Mouse (Mus musculus) adrenal gland, postnatal 36 days (tissue): ENCODE measurements at regions not wholly inside any gene's neighbourhood (a gene's known extent, or its start where the extent isn't known, plus 50 kb on each side); places are given as distances from the start of the nearest gene placed in this dataset.

Experiments
- DNase-seq, 2 experiments: peaks; one replicate each; pipeline ENCODE4 v3.0.0; 2021; ENCODE audit warnings: mixed read lengths in 1 of 2

DNA sequence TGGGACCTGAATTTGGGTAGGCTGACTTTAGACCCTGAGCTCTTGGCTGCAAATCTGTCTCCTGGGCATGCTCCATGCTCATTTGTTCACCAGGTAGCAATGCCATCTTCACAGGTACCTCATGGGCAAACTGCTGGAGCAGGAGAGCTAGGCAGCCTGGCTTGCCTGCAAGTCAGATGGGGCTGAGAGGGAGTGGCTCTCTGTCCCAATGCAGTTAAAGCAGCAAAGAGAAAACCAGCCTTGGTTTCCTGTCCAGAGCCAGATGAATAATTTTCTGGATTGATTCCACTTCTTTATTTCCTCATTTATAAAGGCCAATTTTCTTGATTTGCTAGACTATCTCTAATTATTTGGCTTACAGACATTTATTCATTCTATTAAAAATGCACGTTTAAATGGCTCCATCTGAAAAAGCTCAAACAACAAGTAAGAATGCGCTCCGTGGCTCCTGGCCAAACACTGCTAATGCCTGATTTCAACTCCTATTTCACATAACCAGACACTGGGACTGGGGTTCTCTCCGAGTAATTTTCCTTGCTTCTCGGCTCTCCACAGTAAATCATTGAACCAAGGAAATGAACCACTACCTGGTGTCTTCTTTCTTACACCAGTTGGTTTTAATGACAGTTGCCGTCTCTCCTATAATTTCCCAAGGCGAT is 60.5 kb downstream of the Rsl24d1 start:
- no peak for DNase-seq

- no peak for DNase-seq
Observed at GRCm38 (mm10) chr9:73176645-73177044, 63.4 kb downstream of the Rsl24d1 start.

DNA sequence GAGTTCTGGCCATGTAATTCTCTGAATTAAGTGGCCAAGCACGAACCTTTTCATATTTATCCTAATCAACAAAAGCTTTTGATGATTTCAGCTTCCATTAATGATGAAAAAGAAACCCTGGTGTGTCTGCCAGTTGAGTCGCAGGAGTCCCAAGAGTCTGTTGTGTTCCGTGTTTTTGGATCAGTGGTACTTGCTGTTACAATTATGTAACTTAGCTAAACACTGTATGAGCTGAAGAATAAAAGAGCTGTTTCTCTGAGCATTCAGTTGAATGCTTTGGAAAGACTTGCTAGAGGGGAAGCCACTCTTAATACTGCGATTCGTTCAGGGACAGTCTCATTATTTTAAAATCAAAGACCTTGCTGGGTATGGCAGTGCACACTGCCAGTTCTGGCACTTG is 70.1 kb downstream of the Rsl24d1 start:
- DNase-seq: no peak

- peak in 1 of 2 experiments; percentile 30 for DNase-seq
Observed at GRCm38 (mm10) chr9:73184908-73185307, 71.7 kb downstream of the Rsl24d1 start.

DNA sequence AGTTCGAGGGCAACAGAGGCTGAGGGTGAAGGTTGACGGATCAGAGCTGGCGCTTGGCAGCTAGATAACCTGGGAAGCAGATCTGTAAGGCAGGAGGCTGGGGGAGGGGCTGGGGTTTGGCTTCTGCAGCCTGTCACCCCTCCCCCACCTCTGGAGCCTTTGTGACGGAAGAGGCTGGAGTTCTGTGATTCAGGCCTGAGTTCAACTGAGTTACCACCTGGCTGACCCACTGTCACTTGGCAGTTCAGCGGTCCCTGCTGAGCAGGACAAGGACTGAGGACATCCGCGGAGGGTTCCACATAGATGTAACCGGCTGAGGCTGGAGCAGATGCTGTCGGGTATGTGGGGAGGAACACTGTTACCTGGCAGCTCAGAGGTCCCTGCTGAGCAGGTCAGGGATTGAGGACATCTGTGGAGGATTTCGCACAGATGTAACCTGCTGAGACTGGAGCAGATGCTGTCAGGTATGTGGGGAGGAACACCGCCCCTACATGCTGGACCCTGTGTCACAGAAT is 79.1 kb downstream of the Rsl24d1 start:
- no peak for DNase-seq

DNA sequence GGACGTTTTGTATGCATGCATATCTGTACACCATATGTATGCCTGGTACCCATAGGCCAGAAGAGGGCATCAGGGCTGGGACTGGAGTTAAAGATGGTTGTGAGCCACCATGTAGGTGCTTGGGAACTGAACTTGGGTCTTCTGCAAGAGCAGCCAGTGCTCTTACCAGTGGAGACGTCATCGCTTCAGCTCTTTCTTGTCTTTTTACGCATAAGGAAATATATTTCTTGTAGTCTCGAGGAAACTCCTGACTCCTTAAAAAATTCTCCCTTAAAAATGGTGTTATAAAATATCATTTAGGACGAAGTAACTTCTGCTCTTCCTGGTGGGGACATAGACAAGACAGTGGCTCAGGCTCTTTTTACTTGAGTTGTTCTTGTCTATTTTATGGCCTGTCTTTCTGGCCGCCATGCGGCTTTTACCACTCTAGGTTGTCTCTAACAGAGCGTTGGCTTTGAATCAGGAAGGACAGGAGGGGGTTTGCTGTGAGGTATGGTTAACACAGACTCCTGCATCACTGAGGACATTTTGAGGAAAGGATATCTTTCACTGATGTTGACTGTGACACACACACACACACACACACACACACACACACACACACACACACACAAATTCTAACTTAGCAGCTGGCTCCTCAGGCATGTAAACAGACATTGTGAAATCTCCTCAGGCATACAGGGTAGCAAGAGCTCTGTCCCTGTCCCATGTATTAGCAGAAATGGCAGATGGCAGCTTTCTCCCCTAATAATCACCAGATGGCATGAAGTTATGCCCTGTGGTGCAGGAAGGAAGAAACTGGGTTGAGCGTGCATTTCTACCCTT is 85.2 kb downstream of the Rsl24d1 start:
- DNase-seq: no peak

GRCm38 (mm10) chr9:73223111-73223510 is 109.9 kb downstream of the Rsl24d1 start:
- DNase-seq: peak; percentile 35 to 53

- no peak for DNase-seq
Observed at GRCm38 (mm10) chr9:73240188-73240587, 127.0 kb downstream of the Rsl24d1 start.

DNA sequence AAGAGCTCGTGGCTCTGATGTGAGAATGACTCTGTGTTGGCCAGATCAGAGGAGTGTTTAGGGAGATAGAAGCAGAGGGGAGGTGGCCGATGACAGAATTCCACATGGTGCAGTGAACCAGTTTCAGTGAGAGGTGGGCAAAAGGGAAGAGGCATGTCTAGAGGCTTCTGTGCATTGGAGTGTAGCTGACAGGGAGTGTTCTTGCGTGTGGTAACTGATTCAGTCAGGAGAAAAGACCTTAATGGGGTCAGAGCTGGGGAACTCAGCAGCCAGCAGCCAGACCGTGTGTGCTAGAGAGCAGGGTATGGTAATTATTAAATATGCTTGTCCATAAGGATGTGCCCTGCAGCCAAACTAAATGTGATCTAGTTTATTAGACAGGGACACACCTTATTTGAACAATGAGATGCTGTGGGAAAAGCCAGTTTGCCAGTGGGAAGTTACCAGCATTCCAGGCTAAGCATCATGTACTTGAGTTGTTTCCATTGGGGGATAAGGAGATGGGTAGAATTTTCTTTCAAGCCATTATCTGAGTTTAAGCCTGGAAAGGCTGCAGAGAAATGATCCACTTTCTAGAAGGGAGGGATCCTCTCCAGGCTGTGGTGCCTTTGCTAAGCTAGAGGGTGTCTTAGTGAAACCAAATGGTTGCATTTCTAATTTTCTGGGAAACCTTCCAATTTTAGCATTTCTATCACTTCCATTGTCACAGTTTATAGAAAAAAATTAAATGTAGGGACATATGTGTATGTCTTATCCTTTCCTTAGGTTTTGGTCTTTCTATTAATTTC is 129.5 kb downstream of the Rsl24d1 start:
- no peak for DNase-seq

DNA sequence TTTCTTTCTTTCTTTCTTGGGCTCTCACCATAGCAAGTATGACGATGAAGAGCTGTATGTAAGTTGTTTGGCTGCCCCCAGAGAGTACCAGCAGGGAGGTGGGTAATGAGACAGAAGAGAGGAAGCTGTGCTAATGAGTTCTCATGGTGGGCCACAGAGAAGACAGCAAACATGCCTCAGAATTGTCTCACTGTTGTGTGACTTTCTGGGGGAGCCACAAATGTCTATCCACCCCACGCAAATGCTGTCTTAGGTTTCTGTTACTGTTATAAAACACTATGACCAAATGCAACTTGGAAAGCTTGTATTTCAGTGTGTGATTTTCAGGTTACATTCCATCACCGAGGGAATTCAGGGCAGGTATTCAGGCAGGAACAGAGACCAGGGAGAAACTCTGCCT is 131.0 kb downstream of the Rsl24d1 start:
- DNase-seq: no peak

DNA sequence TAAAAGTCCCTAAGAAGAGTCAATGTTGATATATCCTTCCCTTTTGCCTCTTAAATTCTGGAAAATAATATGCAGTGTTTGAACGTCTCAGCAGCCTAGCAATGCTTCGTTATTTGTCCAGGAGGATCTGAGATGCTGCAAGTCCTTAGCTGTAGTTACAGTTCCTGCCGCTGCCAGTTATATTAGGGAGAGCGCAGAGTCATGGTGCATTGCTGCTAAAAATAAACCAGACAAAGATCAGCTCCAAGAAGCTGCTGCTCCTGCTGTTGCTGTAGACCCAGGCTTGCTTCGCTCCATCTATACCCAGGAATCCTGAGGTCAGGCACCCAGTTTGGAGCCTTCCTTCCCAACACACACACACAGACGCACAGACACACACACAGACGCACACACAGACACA is 132.3 kb downstream of the Rsl24d1 start:
- peak in 1 of 2 experiments; percentile 8 for DNase-seq

- no peak for DNase-seq
Observed at GRCm38 (mm10) chr9:73258171-73258570, 144.9 kb downstream of the Rsl24d1 start.

DNA sequence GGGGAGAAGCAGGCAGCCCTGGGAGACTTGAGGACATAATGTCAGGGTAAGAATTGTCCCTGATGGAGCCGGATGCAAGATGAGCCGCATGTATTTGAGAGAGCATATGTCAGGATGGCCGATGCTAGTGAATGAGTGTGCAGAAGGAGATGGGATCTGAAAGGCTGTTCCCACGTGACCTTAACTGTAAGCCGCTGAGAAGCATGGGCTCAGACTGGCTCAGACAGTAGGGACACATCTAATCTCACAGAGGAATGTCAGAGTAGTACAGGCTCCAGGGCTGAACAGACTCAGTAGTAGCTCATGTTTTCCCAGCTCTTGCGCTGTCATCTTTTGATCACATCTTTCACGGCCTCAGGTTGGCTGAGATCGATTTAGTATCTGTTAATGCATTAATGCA is 145.4 kb downstream of the Rsl24d1 start:
- DNase-seq: no peak

DNA sequence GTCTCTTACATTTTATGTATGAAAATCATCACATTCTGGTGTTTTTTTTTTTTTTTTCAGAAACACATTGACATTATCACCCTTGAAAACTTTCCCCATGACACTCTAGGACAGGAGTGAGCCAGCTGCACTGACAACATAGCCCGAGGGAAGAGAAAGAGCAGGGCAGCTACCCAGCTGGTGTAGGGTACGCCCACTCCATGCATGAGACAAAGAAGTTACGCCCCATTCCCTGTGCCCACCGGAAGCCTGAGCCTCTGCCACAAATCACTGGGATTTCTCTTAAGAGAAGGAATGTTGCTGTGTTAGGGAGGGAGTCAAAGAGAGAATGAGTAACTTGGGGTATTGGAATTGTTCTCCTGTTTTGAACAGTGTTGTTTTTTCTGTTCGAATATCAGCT is 149.5 kb downstream of the Rsl24d1 start:
- DNase-seq: no peak

GRCm38 (mm10) chr9:73270249-73270648 is 157.0 kb downstream of the Rsl24d1 start:
- DNase-seq: peak in 1 of 2 experiments; percentile 14

GRCm38 (mm10) chr9:73272614-73273013 is 159.4 kb downstream of the Rsl24d1 start:
- peak in 1 of 2 experiments; percentile 21 for DNase-seq

- DNase-seq: no peak
Observed at GRCm38 (mm10) chr9:73273681-73274080, 160.5 kb downstream of the Rsl24d1 start.

DNA sequence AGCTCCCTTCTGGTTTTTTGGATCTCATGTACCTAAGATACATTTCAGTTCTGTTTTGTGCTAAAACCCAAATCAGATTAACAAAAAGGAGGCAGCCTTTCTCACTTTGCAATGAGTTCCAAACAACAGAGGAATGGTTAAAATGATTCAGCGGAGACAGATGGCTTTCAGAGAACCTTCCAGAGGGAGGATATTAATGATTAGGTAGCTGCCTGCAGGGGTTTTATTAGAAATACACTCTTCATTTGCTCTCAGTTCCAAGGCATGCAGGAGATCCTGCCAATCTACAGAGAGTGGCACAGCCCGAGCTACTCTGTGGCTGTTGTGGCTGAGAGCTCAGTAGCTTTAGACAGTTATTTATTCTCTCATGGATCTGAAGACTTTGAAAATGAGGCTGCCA is 162.4 kb downstream of the Rsl24d1 start:
- DNase-seq: no peak

DNA sequence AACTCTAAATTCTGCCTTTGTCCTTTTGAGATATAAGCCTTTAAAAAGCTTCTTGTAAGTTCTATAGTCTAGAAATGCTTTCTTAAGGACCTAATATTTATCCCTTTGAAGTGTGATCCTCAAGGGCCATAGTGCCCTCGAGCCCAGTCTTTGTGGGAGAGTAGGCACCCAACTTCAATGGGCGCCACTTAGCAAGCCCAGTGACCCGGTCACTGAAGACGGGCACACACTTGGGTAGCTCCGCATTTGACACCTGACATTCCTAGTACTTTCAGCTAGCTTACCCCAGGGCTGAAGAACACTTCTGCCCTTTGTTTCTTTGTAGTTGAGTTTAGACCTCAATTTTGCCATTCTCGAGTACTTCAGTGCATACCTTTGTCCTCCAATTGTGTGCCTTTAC is 182.1 kb downstream of the Rsl24d1 start:
- no peak for DNase-seq

- DNase-seq: no peak
Observed at GRCm38 (mm10) chr9:73302156-73302918, 189.1 kb downstream of the Rsl24d1 start.

DNA sequence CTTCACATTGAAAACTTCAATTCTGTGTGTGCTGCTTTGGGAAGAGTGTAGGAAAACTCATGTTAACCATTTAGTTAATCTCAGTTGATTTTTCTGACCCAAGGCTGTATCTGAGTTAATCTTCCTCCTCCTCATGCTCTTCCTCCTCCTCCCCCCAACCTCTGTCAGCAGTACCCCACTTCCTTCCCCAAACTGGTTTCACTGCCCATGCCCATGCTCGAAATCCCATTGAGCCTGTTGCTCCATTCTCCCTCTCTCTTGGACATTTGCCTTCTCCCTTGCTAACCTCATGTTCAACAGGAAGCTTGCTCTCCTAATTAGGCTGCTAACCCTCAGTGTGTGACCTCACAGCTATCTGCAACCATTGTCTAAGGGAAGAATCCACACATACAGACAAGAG is 203.8 kb downstream of the Rsl24d1 start:
- no peak for DNase-seq
